Comparison of ENCODE assay signal across 19 mouse cellular contexts in the genomic region with DNA sequence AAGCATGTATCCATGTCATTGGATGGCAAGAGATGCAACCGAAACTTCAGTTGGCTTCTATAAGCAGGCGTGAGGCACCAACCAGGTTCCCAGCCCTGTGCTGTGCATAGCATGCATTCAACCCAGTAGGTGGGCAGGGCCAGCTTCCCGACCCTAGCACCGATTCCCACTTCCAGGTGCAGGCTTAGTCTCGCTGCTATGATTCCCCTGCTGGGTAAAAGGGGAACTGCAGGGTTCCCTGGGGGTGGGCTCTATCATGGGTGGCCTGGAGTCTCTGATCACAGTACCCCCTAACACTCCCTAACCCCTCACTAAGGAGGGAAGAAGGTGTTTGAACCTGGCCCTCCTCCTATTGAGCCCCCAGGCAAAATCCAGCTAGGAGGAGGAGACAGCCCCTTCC. TPM values are rescaled to one million over a fixed set of nuclear protein-coding genes. Genes with fewer than 3 reads are reported as not detected.
DNase-seq lines count a peak whose midpoint lies in the region; TF ChIP-seq lines count a peak whose summit lies in the region.
"Had no signal": no experiment of that assay in that cellular context is flagged by ENCODE, and none has a peak within 500 bp of the region (broad histone marks: within the 10 kb centered on the region; RNA-seq: fewer than 3 reads in every experiment).

No protein-coding gene starts in this region.

- no peak overlapping the region for H3K4me3 ChIP-seq in heart, adult 2 months
- H3K4me3 ChIP-seq: embryonic facial prominence, embryonic 10.5 days; forebrain, embryonic 13.5 days; limb, embryonic 10.5 days; liver, embryonic 13.5 days; megakaryocyte, embryonic 14.5 days had no signal

- TF ChIP-seq CTCF in heart, adult 2 months (IDR thresholded peaks at IDR 0.05): peak; percentile 36

- no peak overlapping the region for H3K27ac ChIP-seq in heart, adult 2 months
- H3K27ac ChIP-seq: embryonic facial prominence, embryonic 10.5 days; forebrain, embryonic 13.5 days; limb, embryonic 10.5 days; liver, embryonic 13.5 days had no signal

- no peaks in the 10 kb centered on the region for H3K27me3 ChIP-seq in heart, adult 2 months (ENCODE audit: control insufficient read depth, insufficient read depth, low read length)
- H3K27me3 ChIP-seq: forebrain, embryonic 13.5 days; liver, embryonic 13.5 days had no signal

- no peaks in the 10 kb centered on the region for H3K79me2 ChIP-seq in heart, adult 2 months (replicated peaks; ENCODE audit: control insufficient read depth, insufficient read depth, low read length)

- H3K36me3 ChIP-seq in heart, adult 2 months (ENCODE audit: control insufficient read depth, insufficient read depth, low read length): no peaks in the 10 kb centered on the region
- H3K36me3 ChIP-seq: embryonic facial prominence, embryonic 10.5 days; limb, embryonic 10.5 days; liver, embryonic 13.5 days had no signal

- intact Hi-C loops in heart, adult 2 months (cut with DNase I): no loop called here

- no peaks in the 10 kb centered on the region for H3K4me1 ChIP-seq in heart, adult 2 months (ENCODE audit: control insufficient read depth, insufficient read depth, low read length)
- H3K4me1 ChIP-seq: forebrain, embryonic 13.5 days; liver, embryonic 13.5 days; megakaryocyte, embryonic 14.5 days had no signal

- DNase-seq in heart, adult 2 months: no peak
- DNase-seq in heart, adult 18-20 months: no peak
- DNase-seq in retina, postnatal 1 day: peak; percentile 12
- no peak for DNase-seq in retina, embryonic 14.5 days (ENCODE audit: low spot score)
- peak; percentile 65 for DNase-seq in ZHBTc4 (ENCODE audit: low read depth, low spot score)
- peak; percentile 52 for DNase-seq in thymus, postnatal 4 days
- DNase-seq in frontal cortex, postnatal 36 days (ENCODE audit: low spot score in 2 of 2): no peak
- DNase-seq in adrenal gland, postnatal 36 days: no peak
- DNase-seq: adrenal gland, adult 8-10 months; cerebellum, adult 2 months; gastrocnemius, postnatal 25 days; kidney, adult 9 months; layer of hippocampus, postnatal 36 days; liver, embryonic 13.5 days; lung, postnatal 14 days had no signal

- TF ChIP-seq EP300 in heart, adult 2 months (IDR thresholded peaks at IDR 0.05; ENCODE audit: insufficient read depth, low read depth, low read length): no peak

- no peak overlapping the region for H3K9ac ChIP-seq in heart, adult 2 months (ENCODE audit: low read depth, low read length)
- H3K9ac ChIP-seq: forebrain, embryonic 13.5 days; liver, embryonic 13.5 days had no signal

- TF ChIP-seq POLR2A in heart, adult 2 months (IDR thresholded peaks at IDR 0.05; ENCODE audit: insufficient read depth, low read depth, low read length): no peak

- 78% methylated on average over 5 of the region's 5 CpGs for WGBS in heart, adult 2 months

RNA-seq across cellular contexts. Expression of a gene that starts 42.1 kb away (rescaled TPM):
- total RNA-seq in heart, adult 2 months (2021): 10 to 100 TPM; 12.2 to 14.4 TPM
- polyA plus RNA-seq in heart, adult 2 months (2012; rRNA removed): 12.6 and 21.5 TPM in 2 replicates
- 10 to 100 TPM; 11.5 to 16.9 TPM for total RNA-seq in heart, adult 18-20 months (2021)
- total RNA-seq in adrenal gland, postnatal 36 days (2021): 1 to 10 TPM; 1.2 to 2.2 TPM

Comparison
In these comparisons a context has a peak if more than half of its experiments do, and no peak if none do; other contexts are left out.
1. DNase-seq: peak in retina, postnatal 1 day (single experiment), ZHBTc4 (single experiment) and thymus, postnatal 4 days (single experiment); none in heart, adult 2 months (0 of 2), heart, adult 18-20 months (0 of 2), retina, embryonic 14.5 days (single experiment), frontal cortex, postnatal 36 days (0 of 2) and adrenal gland, postnatal 36 days (0 of 2).